Mouse (Mus musculus): Measurements from ENCODE around the gene Nr0b1. TPM values are rescaled to one million over a fixed set of nuclear protein-coding genes. Genes with fewer than 3 reads are reported as not detected.

Gene Nr0b1
- 0.10 TPM in 1 of 2 replicates, not detected in the other for polyA plus RNA-seq (2012; rRNA removed)

DNA sequence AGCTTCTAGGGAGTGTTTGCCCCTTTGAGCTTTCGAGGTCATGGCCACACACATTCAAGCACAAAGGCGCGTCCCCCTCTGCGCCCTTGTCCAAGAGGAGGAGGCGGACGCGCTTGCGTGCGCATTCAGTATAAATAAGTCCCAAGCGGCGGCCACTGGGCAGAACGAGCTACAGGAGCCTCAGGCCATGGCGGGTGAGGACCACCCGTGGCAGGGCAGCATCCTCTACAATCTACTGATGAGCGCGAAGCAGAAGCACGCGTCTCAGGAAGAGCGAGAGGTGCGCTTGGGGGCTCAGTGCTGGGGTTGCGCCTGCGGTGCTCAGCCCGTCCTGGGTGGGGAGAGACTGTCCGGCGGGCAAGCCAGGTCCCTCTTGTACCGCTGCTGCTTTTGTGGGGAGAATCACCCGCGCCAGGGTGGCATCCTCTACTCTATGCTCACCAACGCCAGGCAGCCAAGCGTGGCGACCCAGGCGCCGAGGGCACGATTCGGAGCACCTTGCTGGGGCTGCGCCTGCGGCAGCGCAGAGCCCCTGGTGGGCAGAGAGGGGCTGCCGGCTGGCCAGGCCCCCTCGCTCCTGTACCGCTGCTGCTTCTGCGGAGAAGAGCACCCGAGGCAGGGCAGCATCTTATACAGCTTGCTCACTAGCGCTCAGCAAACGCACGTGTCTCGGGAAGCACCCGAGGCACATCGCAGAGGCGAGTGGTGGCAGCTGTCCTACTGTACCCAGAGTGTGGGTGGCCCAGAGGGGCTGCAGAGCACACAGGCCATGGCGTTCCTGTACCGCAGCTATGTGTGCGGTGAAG, at the start of gene Nr0b1:
Gene Nr0b1, plus strand, starts transcription at position 151 of the 806 bp plus-strand sequence.
- DNase-seq (ENCODE audit: low read depth), result no peak

DNA sequence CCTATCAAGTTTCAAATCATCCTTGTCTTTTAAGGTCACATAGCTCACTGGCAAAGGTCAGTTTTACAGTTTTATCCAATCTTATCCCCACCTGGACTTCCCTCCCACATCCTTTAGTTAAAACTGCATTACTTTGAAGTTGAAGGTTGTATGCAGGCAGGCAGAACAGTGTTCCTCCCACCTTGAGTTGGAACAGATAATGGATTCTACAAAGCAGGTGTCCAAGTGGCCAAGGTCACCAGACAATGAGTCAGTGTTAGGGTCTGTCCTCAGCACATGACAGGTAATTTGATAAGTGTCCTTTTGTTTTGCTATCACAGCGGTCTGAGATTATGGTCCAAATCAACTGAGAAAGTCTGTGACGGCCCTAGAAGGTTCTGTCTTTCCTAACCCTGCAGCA, 4.3 kb upstream of the Nr0b1 start:
- no peak for DNase-seq (ENCODE audit: low read depth)

DNA sequence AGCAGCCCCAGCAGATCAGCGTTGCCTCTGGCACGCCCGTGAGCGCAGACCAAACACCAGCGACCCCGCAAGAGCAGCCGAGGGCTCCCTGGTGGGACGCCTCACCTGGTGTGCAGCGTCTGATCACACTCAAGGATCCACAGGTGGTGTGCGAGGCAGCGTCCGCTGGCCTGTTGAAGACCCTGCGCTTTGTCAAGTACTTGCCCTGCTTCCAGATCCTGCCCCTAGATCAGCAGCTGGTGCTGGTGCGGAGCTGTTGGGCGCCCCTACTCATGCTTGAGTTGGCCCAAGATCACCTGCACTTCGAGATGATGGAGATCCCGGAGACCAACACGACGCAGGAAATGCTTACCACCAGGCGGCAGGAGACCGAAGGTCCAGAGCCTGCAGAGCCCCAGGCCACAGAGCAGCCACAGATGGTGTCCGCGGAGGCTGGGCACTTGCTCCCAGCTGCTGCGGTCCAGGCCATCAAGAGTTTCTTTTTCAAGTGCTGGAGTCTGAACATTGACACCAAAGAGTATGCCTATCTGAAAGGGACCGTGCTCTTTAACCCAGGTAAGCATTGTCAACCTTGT, 943 bp downstream of the Nr0b1 start:
- DNase-seq (ENCODE audit: low read depth), result no peak

DNA sequence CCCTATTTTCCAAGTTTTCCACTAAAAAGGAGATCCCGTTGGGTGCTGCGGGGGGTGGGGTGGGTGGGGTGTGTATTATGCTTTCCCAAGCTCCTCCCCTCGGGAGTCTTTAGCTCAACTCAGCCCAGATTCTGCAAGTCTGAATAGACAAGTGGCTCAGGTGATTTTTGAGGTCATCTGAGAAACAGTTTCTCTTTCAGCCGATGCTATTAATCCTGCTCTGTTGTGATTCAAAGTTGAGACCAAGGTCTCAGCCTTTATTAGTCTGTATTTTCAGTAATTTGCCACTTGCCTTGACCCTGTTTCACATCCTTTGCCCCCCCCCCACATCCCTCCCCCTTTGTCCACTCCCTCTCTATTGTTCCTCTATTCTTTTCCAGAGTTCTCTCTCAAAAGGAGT, 1.8 kb downstream of the Nr0b1 start:
- no peak for DNase-seq (ENCODE audit: low read depth)

DNA sequence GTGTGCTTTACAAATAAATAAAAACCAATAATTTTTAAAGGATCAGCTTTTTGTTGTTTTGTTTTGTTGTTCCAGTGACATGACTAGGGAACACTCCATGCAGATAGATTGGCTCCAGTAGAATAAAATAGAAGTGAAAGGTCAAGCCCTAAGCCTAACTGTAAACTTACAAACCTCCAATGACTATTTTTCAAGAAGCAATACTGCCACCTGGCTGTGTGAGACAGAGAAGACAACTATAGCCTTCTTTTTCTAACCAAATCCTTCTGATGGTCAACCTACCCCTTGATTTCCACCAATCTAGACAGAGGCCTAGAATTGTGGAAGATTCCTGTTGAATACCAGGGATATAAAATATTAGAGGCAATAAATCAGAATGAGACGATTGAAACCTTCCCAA, 45.7 kb downstream of the Nr0b1 start:
- DNase-seq (ENCODE audit: low read depth), result no peak

Other genes with a start within 250 kb of the Nr0b1 start
- gene Samt3, start 147.6 kb upstream of the Nr0b1 start, polyA plus RNA-seq (2012; rRNA removed), result not detected in 2 replicates
- gene Mageb4, start 113.3 kb downstream of the Nr0b1 start, polyA plus RNA-seq (2012; rRNA removed), result not detected in 2 replicates

Data from gonadal fat pad, adult 2 months (tissue).